8 mouse cellular contexts compared by ENCODE assay signal in genomic region chr1:105991931-105992837, GRCm38 (mm10). TPM values are rescaled to one million over a fixed set of nuclear protein-coding genes. Genes with fewer than 3 reads are reported as not detected.
DNase-seq lines count a peak whose midpoint lies in the region; ATAC-seq and TF ChIP-seq lines count a peak whose summit lies in the region.

No protein-coding gene starts in this region.

- H3K4me3 ChIP-seq in kidney, postnatal 0 days (replicated peaks; ENCODE audit: low read depth, low read length) = peak overlapping the region; percentile 89
- peak overlapping the region; percentile 74 for H3K4me3 ChIP-seq in bone marrow macrophage, adult 2 months (ENCODE audit: insufficient read depth, low read length)
- peak overlapping the region; percentile 81 for H3K4me3 ChIP-seq in hindbrain, embryonic 12.5 days
- H3K4me3 ChIP-seq in midbrain, embryonic 14.5 days (replicated peaks; ENCODE audit: low read depth, low read length) = peak overlapping the region; percentile 80

- peaks cover 3% of the 10 kb centered on the region for H3K4me1 ChIP-seq in kidney, postnatal 0 days (replicated peaks; ENCODE audit: insufficient read depth, low read length)
- H3K4me1 ChIP-seq in bone marrow macrophage, adult 2 months (ENCODE audit: control insufficient read depth, insufficient read depth, low read length) = peaks cover 19% of the 10 kb centered on the region
- peaks cover 19% of the 10 kb centered on the region for H3K4me1 ChIP-seq in hindbrain, embryonic 12.5 days
- H3K4me1 ChIP-seq in midbrain, embryonic 14.5 days (ENCODE audit: control insufficient read depth, insufficient read depth, low read length) = peaks cover 24% of the 10 kb centered on the region

- no peaks in the 10 kb centered on the region for H3K36me3 ChIP-seq in kidney, postnatal 0 days (ENCODE audit: insufficient read depth, low read length)
- H3K36me3 ChIP-seq in hindbrain, embryonic 12.5 days = no peaks in the 10 kb centered on the region
- no peaks in the 10 kb centered on the region for H3K36me3 ChIP-seq in midbrain, embryonic 14.5 days (ENCODE audit: control insufficient read depth, insufficient read depth, low read length)

- TF ChIP-seq CTCF in kidney, postnatal 0 days (IDR thresholded peaks at IDR 0.05; ENCODE audit: low read depth) = no peak
- no peak for TF ChIP-seq CTCF in bone marrow macrophage, adult 2 months (IDR thresholded peaks at IDR 0.05; ENCODE audit: low read depth, low read length)

- WGBS in kidney, postnatal 0 days = 19% methylated on average over 17 of the region's 17 CpGs
- WGBS in hindbrain, embryonic 12.5 days = 31% methylated on average over 17 of the region's 17 CpGs
- WGBS in midbrain, embryonic 14.5 days = 28% methylated on average over 17 of the region's 17 CpGs

- no peak for TF ChIP-seq POLR2A in bone marrow macrophage, adult 2 months (IDR thresholded peaks at IDR 0.05; ENCODE audit: borderline replicate concordance, low read depth, low read length)

- ATAC-seq in kidney, postnatal 0 days (replicated peaks; ENCODE audit: low FRiP score, low read depth) = no peak
- ATAC-seq in hindbrain, embryonic 12.5 days (ENCODE audit: low FRiP score) = no peak
- no peak for ATAC-seq in midbrain, embryonic 14.5 days (ENCODE audit: low FRiP score, low TSS enrichment)
- no peak for ATAC-seq in granulocyte monocyte progenitor cell, adult 5-6 weeks (replicated peaks; ENCODE audit: poor library complexity, severe bottlenecking)

- H3K9me3 ChIP-seq in kidney, postnatal 0 days (replicated peaks; ENCODE audit: low read length) = no peaks in the 10 kb centered on the region
- no peaks in the 10 kb centered on the region for H3K9me3 ChIP-seq in hindbrain, embryonic 12.5 days (replicated peaks)
- H3K9me3 ChIP-seq in midbrain, embryonic 14.5 days (ENCODE audit: control insufficient read depth, low read length) = no peaks in the 10 kb centered on the region

- peak overlapping the region; percentile 91 for H3K4me2 ChIP-seq in kidney, postnatal 0 days (ENCODE audit: low read length)
- H3K4me2 ChIP-seq in hindbrain, embryonic 12.5 days (replicated peaks) = peak overlapping the region; percentile 80
- peak overlapping the region; percentile 99 for H3K4me2 ChIP-seq in midbrain, embryonic 14.5 days (ENCODE audit: low read length)

- H3K27me3 ChIP-seq in kidney, postnatal 0 days (ENCODE audit: insufficient read depth, low read length) = no peaks in the 10 kb centered on the region
- H3K27me3 ChIP-seq in hindbrain, embryonic 12.5 days = no peaks in the 10 kb centered on the region
- H3K27me3 ChIP-seq in midbrain, embryonic 14.5 days (ENCODE audit: control insufficient read depth, insufficient read depth, low read length) = no peaks in the 10 kb centered on the region

- H3K9ac ChIP-seq in kidney, postnatal 0 days (ENCODE audit: low read depth, low read length) = peak overlapping the region; percentile 86
- peak overlapping the region; percentile 82 for H3K9ac ChIP-seq in hindbrain, embryonic 12.5 days
- H3K9ac ChIP-seq in midbrain, embryonic 14.5 days (replicated peaks; ENCODE audit: low read length) = peak overlapping the region; percentile 72

- H3K27ac ChIP-seq in kidney, postnatal 0 days = peak overlapping the region; percentile 95
- peak overlapping the region; percentile 85 for H3K27ac ChIP-seq in bone marrow macrophage, adult 2 months (ENCODE audit: insufficient read depth, low read depth, low read length)
- no peak overlapping the region for H3K27ac ChIP-seq in hindbrain, embryonic 12.5 days
- H3K27ac ChIP-seq in midbrain, embryonic 14.5 days (replicated peaks; ENCODE audit: low read depth, low read length) = no peak overlapping the region

- DNase-seq in kidney, postnatal 0 days (ENCODE audit: low spot score) = no peak
- DNase-seq in kidney, postnatal 14 days = no peak
- DNase-seq in midbrain, embryonic 14.5 days = peak; percentile 6
- DNase-seq in layer of hippocampus, adult 11-12 months (ENCODE audit: low spot score) = no peak
- DNase-seq in adrenal gland, postnatal 14 days = no peak

RNA-seq across cellular contexts. Expression of gene Zcchc2, which starts 2.0 kb away (rescaled TPM):
- 2.5 and 2.6 TPM in 2 replicates for polyA plus RNA-seq in kidney, postnatal 0 days (2015; fragmentation: Nextera tagmentation; extraction: Ambion mirVana)
- polyA plus RNA-seq in bone marrow macrophage, adult 2 months (2012; ENCODE audit: insufficient read depth, insufficient read length, missing spikeins) = 15.9 and 18.0 TPM in 2 replicates
- 1.9 and 2.0 TPM in 2 replicates for polyA plus RNA-seq in hindbrain, embryonic 12.5 days (2016; fragmentation: Nextera tagmentation; extraction: Ambion mirVana)
- polyA plus RNA-seq in midbrain, embryonic 14.5 days (2014; fragmentation: Nextera tagmentation; extraction: Ambion mirVana) = 2.6 and 2.8 TPM in 2 replicates
- 14.8 and 18.7 TPM in 2 replicates for total RNA-seq in granulocyte monocyte progenitor cell, adult 5-6 weeks (2014; fragmentation: Nextera tagmentation)
- total RNA-seq in granulocyte monocyte progenitor cell, adult 5-6 weeks (2017) = 13.7 and 15.9 TPM in 2 replicates
- total RNA-seq in adrenal gland, postnatal 14 days (2021) = 17.5 and 19.0 TPM in 2 replicates

Comparison
In these comparisons a context has a peak if more than half of its experiments do, and no peak if none do; other contexts are left out.
1. H3K27ac ChIP-seq: peak in kidney, postnatal 0 days (single experiment) and bone marrow macrophage, adult 2 months (single experiment); none in hindbrain, embryonic 12.5 days (single experiment) and midbrain, embryonic 14.5 days (single experiment).
2. Peak in every context shown above with its lines, with median percentiles within 50 percentile points of each other: H3K4me2 ChIP-seq, H3K4me3 ChIP-seq and H3K9ac ChIP-seq.